Mouse (Mus musculus) small intestine, adult 2 months (tissue): ENCODE measurements around the gene Scgb1a1. TPM values are rescaled to one million over a fixed set of nuclear protein-coding genes. Genes with fewer than 3 reads are reported as not detected.

Experiments
- H3K27ac ChIP-seq: fragments of 200-500 bp; 2 replicates; pipeline ENCODE4 v1.5.1; 2012; ENCODE audit warnings: low read depth, low read length, control low read depth, inconsistent platforms; ENCODE audit not compliant: insufficient read depth
- H3K27me3 ChIP-seq: fragments of 200-500 bp; 2 replicates; pipeline ENCODE4 v1.6.1; 2012; ENCODE audit warnings: mild to moderate bottlenecking, moderate library complexity, low read length, inconsistent platforms; ENCODE audit not compliant: control insufficient read depth, insufficient read depth
- H3K36me3 ChIP-seq: fragments of 200-500 bp; 2 replicates; pipeline ENCODE4 v1.6.1; 2012; ENCODE audit warnings: mild to moderate bottlenecking, low read length, control low read depth, inconsistent platforms; ENCODE audit not compliant: control insufficient read depth, insufficient read depth
- H3K4me1 ChIP-seq: fragments of 200-500 bp; 2 replicates; pipeline ENCODE4 v1.6.1; 2012; ENCODE audit warnings: low read length, inconsistent platforms, mixed read lengths; ENCODE audit not compliant: control insufficient read depth, insufficient read depth, insufficient read length
- H3K4me3 ChIP-seq: fragments of 200-500 bp; 2 replicates; pipeline ENCODE4 v1.5.1; 2012; ENCODE audit warnings: low read depth, mild to moderate bottlenecking, control low read depth, inconsistent platforms, low read length, moderate library complexity
- CTCF ChIP-seq: fragments of 200-500 bp; IDR thresholded peaks from 2 replicates; pipeline ENCODE4 v1.5.1; 2012; ENCODE audit warnings: low read depth, mild to moderate bottlenecking, control low read depth, inconsistent platforms, low read length, moderate library complexity, mixed read lengths; ENCODE audit not compliant: insufficient replicate concordance, insufficient read length; ENCODE audit errors: extremely low read depth
- POLR2A ChIP-seq: fragments of 200-500 bp; IDR thresholded peaks from 2 replicates; pipeline ENCODE4 v1.6.1; 2012; ENCODE audit warnings: low read depth, mild to moderate bottlenecking, control low read depth, inconsistent platforms, low read length, moderate library complexity
- WGBS: fragments of 180-500 bp; shearing (Covaris S2); methylation state at CpG from one replicate; pipeline ENCODE4 v1.1.7; 2018; 5-methylcytosine and 5-hydroxymethylcytosine counted together
- polyA plus RNA-seq: library from polyadenylated mRNA; depleted of rRNA; stranded (reverse); fragments of >200 nt; gene quantifications from 2 replicates; pipeline ENCODE4 v1.2.3, GENCODE M21; 2012

Scgb1a1 gene
- polyA plus RNA-seq, 1 experiment = 3.7 TPM

- TF ChIP-seq CTCF (no peak), POLR2A (no peak)
- WGBS = 61% methylated on average over 1 of the region's 1 CpGs
- Histone ChIP-seq H3K4me3 (no peak overlapping the region), H3K36me3 (no peaks in the 10 kb centered on the region), H3K27me3 (no peaks in the 10 kb centered on the region), H3K4me1 (peaks cover 2% of the 10 kb centered on the region; the same call in 1 of the 2 replicates), H3K27ac (no peak overlapping the region)
Measured at GRCm38 (mm10) chr19:9107379-9107755, 19.6 kb upstream of the Scgb1a1 start.

- Histone ChIP-seq H3K4me3 (no peak overlapping the region), H3K4me1 (peaks cover 2% of the 10 kb centered on the region; the same call in 1 of the 2 replicates), H3K27me3 (no peaks in the 10 kb centered on the region), H3K36me3 (no peaks in the 10 kb centered on the region), H3K27ac (no peak overlapping the region)
- 13% methylated on average over 4 of the region's 4 CpGs for WGBS
- no peak for TF ChIP-seq POLR2A
- no peak for TF ChIP-seq CTCF
Measured at GRCm38 (mm10) chr19:9106751-9107378, 19.1 kb upstream of the Scgb1a1 start.

- H3K27ac ChIP-seq = no peak overlapping the region
- no peak for TF ChIP-seq CTCF
- H3K36me3 ChIP-seq = no peaks in the 10 kb centered on the region
- WGBS = 63% methylated on average over 5 of the region's 5 CpGs
- peaks cover 2% of the 10 kb centered on the region; the same call in 1 of the 2 replicates for H3K4me1 ChIP-seq
- no peak overlapping the region for H3K4me3 ChIP-seq
- H3K27me3 ChIP-seq = no peaks in the 10 kb centered on the region
Measured at GRCm38 (mm10) chr19:9106096-9106495, 18.3 kb upstream of the Scgb1a1 start.

GRCm38 (mm10) chr19:9105101-9105685 is 17.4 kb upstream of the Scgb1a1 start:
- WGBS = 73% methylated on average over 3 of the region's 3 CpGs
- no peak for TF ChIP-seq CTCF
- TF ChIP-seq POLR2A = no peak
- H3K27ac ChIP-seq = no peak overlapping the region

GRCm38 (mm10) chr19:9103986-9104385 is 16.2 kb upstream of the Scgb1a1 start:
- no peaks in the 10 kb centered on the region for H3K27me3 ChIP-seq
- H3K36me3 ChIP-seq = no peaks in the 10 kb centered on the region
- H3K4me3 ChIP-seq = no peak overlapping the region
- TF ChIP-seq POLR2A (no peak), CTCF (no peak)
- no peak overlapping the region for H3K27ac ChIP-seq
- WGBS = 75% methylated on average over 4 of the region's 4 CpGs
- H3K4me1 ChIP-seq = peaks cover 2% of the 10 kb centered on the region; the same call in 1 of the 2 replicates

More at GRCm38 (mm10) chr19:9105101-9105685, 17.4 kb upstream of the Scgb1a1 start:
- peaks cover 2% of the 10 kb centered on the region; the same call in 1 of the 2 replicates for H3K4me1 ChIP-seq
- no peak overlapping the region for H3K4me3 ChIP-seq
- H3K36me3 ChIP-seq = no peaks in the 10 kb centered on the region
- H3K27me3 ChIP-seq = no peaks in the 10 kb centered on the region

GRCm38 (mm10) chr19:9101062-9101457 is 13.3 kb upstream of the Scgb1a1 start:
- TF ChIP-seq POLR2A = no peak
- TF ChIP-seq CTCF = no peak
- Histone ChIP-seq H3K27ac (no peak overlapping the region), H3K27me3 (no peaks in the 10 kb centered on the region), H3K4me1 (0 out of 2 replicates have a peak, but pooled peaks cover 1% of the 10 kb centered on the region), H3K36me3 (no peaks in the 10 kb centered on the region), H3K4me3 (no peak overlapping the region)
- 77% methylated on average over 2 of the region's 2 CpGs for WGBS

- Histone ChIP-seq H3K4me1 (0 out of 2 replicates have a peak, but pooled peaks cover 1% of the 10 kb centered on the region), H3K36me3 (no peaks in the 10 kb centered on the region), H3K27ac (no peak overlapping the region), H3K27me3 (no peaks in the 10 kb centered on the region), H3K4me3 (no peak overlapping the region)
- WGBS = 79% methylated on average over 17 of the region's 17 CpGs
- no peak for TF ChIP-seq CTCF
Measured at GRCm38 (mm10) chr19:9100297-9101061, 12.7 kb upstream of the Scgb1a1 start.
